Mouse (Mus musculus) lung, postnatal 0 days (tissue): ENCODE data around the gene Popdc2. TPM values are rescaled to one million over a fixed set of nuclear protein-coding genes. Genes with fewer than 3 reads are reported as not detected.

Source experiments
- ATAC-seq: fragments of 200-750 bp; cut with Nextera tagmentation; 2 replicates; pipeline ENCODE4 v1.8.0; 2017; ENCODE audit warnings: moderate library complexity
- DNase-seq: peaks from one replicate; pipeline ENCODE4 v3.0.0-alpha.2; 2016; ENCODE audit warnings: low spot score
- H3K27ac ChIP-seq: fragments of 300-500 bp; sonication (generic); 2 replicates; pipeline ENCODE4 v1.5.1; 2014; ENCODE audit warnings: antibody characterized with exemption, mild to moderate bottlenecking, low read length, mixed read lengths
- H3K27me3 ChIP-seq: fragments of 300-500 bp; sonication (generic); replicated peaks from 2 replicates; pipeline ENCODE4 v1.6.1; 2014; ENCODE audit warnings: low read length, mixed read lengths; ENCODE audit not compliant: insufficient read depth
- H3K36me3 ChIP-seq: fragments of 300-500 bp; sonication (generic); 2 replicates; pipeline ENCODE4 v1.6.1; 2014; ENCODE audit warnings: low read length, mixed read lengths; ENCODE audit not compliant: insufficient read depth
- H3K4me1 ChIP-seq: fragments of 300-500 bp; sonication (generic); 2 replicates; pipeline ENCODE4 v1.6.1; 2014; ENCODE audit warnings: antibody characterized with exemption, low read depth, low read length, mixed read lengths; ENCODE audit not compliant: insufficient read depth
- H3K4me2 ChIP-seq: fragments of 300-500 bp; sonication (generic); replicated peaks from 2 replicates; pipeline ENCODE4 v1.6.1; 2014; ENCODE audit warnings: low read depth, mild to moderate bottlenecking, low read length, moderate library complexity, mixed read lengths
- H3K4me3 ChIP-seq: fragments of 300-500 bp; sonication (generic); 2 replicates; pipeline ENCODE4 v1.5.1; 2014; ENCODE audit warnings: low read depth, low read length
- H3K9ac ChIP-seq: fragments of 300-500 bp; sonication (generic); replicated peaks from 2 replicates; pipeline ENCODE4 v1.6.1; 2014; ENCODE audit warnings: low read depth, mild to moderate bottlenecking
- H3K9me3 ChIP-seq: fragments of 300-500 bp; sonication (generic); 2 replicates; pipeline ENCODE4 v1.6.1; 2016; ENCODE audit warnings: low read length, mixed read lengths
- CTCF ChIP-seq: IDR thresholded peaks from 2 replicates; pipeline ENCODE4 v1.5.1; 2016; ENCODE audit warnings: antibody characterized with exemption, mild to moderate bottlenecking
- EP300 ChIP-seq: IDR thresholded peaks from 2 replicates; pipeline ENCODE4 v1.6.1; 2016; ENCODE audit warnings: antibody characterized with exemption, mild to moderate bottlenecking, control low read depth
- WGBS: fragments of 180-500 bp; shearing (Covaris S2); extraction: QIAGEN DNeasy Blood & Tissue Kit; methylation state at CpG from one replicate; pipeline ENCODE4 v1.1.7; 2014; 5-methylcytosine and 5-hydroxymethylcytosine counted together
- polyA plus RNA-seq: library from polyadenylated mRNA; unstranded; fragments of >200 nt; fragmentation: Nextera tagmentation; extraction: Ambion mirVana; gene quantifications from 2 replicates; pipeline ENCODE4 v1.2.1, GENCODE M21; 2015

The Popdc2 gene
- polyA plus RNA-seq, 1 experiment from 2014 or later: 6.5 TPM

DNA sequence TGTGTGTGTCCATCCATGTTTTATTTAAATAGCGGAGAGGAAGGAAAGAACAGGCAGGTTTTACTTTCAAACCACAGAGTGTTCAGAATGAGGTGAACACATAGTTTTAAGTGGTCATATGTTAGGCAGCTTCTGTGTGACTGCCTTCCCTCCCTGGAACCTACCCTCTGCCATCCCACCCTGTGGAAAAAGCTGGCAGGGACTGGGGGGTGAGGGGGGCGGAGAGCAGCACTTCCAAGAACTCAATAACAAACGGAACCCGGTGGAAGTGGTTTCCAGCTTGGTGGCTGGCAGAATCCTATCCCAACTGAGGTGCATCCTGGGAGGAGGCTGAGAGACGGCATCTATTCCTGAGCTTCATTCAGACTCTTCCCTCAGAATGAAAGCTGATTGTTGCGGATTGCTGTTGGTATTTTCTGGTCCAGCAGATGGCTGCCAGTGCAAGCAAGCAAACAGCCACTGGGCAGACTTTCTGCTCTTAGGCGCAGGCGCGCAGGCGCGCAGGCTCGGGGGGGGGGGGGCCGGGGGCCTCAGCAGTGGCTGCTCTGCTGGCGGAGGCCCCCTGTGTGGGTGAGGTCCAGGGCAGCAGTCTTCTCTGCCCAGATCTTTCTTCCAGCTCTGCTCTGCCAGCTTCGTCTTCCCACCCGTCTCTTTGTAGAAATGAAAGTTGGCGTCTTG is 14.3 kb downstream of the Popdc2 start:
- Histone ChIP-seq H3K4me1 (no peaks in the 10 kb centered on the region), H3K4me3 (peak overlapping the region; percentile 36), H3K9me3 (no peaks in the 10 kb centered on the region), H3K4me2 (peak overlapping the region; percentile 50), H3K9ac (0 out of 2 replicates have a peak overlapping the region, but pooled peaks have one; percentile 24), H3K27me3 (no peaks in the 10 kb centered on the region), H3K27ac (no peak overlapping the region), H3K36me3 (no peaks in the 10 kb centered on the region)
- DNase-seq (peak; percentile 74), ATAC-seq (peak; percentile 88)
- TF ChIP-seq EP300: no peak
- TF ChIP-seq CTCF: peak; percentile 67
- WGBS: 28% methylated on average over 9 of the region's 17 CpGs

- WGBS: 43% methylated on average over 8 of the region's 8 CpGs
- Histone ChIP-seq H3K9ac (0 out of 2 replicates have a peak overlapping the region, but pooled peaks have one; percentile 24), H3K27ac (no peak overlapping the region), H3K9me3 (no peaks in the 10 kb centered on the region), H3K4me2 (peak overlapping the region; percentile 50), H3K36me3 (no peaks in the 10 kb centered on the region), H3K4me3 (peak overlapping the region; percentile 36), H3K4me1 (no peaks in the 10 kb centered on the region), H3K27me3 (no peaks in the 10 kb centered on the region)
- ATAC-seq (peak; percentile 38), DNase-seq (peak; percentile 51)
- TF ChIP-seq EP300 (no peak), CTCF (no peak)
These were observed 14.8 kb downstream of the Popdc2 start for GRCm38 (mm10) chr16:38376841-38377249.

DNA sequence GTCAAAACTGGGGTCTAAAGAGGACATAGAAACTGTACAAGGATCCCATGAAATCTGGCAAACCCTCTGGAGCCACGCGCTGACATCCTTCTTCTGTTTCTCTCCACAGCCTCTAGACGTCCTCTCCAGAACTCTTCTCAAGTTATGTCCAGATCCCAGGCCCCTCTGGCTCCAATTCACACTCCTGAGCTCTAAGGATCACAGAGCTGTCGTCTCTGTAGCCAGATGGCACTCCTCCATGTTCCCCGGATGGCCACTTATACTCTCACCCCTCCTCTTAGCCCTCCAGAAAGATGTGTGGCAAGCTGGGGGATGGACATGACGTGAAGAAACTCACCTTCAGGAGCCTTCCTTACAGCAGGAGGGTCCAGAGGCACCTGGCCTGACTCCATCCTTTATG is 15.5 kb downstream of the Popdc2 start:
- no peak for DNase-seq
- no peak overlapping the region for H3K27ac ChIP-seq
- 83% methylated on average over 6 of the region's 6 CpGs for WGBS
- H3K36me3 ChIP-seq: no peaks in the 10 kb centered on the region
- TF ChIP-seq EP300 (no peak), CTCF (no peak)
- H3K27me3 ChIP-seq: no peaks in the 10 kb centered on the region
- H3K9ac ChIP-seq: no peak overlapping the region
- H3K4me2 ChIP-seq: no peak overlapping the region
- no peaks in the 10 kb centered on the region for H3K4me1 ChIP-seq
- H3K9me3 ChIP-seq: no peaks in the 10 kb centered on the region
- H3K4me3 ChIP-seq: no peak overlapping the region
- ATAC-seq: no peak

DNA sequence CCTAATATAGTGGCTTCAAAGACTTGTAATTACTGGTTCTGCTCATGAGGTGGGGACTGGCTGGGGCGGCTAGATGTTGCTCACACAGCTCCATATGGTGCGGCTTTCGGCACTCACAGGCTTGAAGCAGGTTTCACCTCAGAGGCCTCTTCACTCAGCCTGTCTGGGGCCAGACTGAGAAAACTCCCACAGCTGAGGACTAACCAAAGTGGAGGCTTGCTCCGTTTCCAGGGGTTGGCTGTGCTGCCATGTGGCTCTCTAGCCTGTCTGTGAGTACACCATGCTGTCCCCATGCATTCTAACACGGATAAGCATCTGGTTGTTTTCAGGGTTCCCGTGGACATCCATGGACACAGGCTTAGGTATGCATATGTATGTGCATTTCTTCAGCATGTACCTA is 16.6 kb downstream of the Popdc2 start:
- TF ChIP-seq CTCF (no peak), EP300 (no peak)
- H3K36me3 ChIP-seq: no peaks in the 10 kb centered on the region

DNA sequence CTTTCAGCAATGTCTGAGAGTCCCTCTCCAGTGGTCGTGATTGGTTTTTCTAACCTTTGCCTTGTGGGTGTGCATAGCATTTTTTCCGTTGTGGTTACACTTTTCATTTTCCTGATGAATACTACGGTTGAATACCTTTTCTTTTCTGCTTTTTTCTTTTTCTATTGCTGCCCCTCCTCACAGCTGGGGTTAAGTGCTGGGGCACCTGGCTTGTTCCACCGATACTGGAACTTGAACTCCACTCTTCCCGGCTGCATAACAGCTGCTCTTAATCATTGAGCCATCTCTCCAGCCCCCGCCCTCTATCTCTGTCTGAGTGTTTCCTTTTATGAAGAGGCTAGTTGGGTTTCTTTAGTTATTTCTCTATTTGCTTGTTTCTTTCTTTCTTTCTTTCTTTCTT is 17.1 kb downstream of the Popdc2 start:
- H3K9ac ChIP-seq: no peak overlapping the region
- no peaks in the 10 kb centered on the region for H3K9me3 ChIP-seq
- no peaks in the 10 kb centered on the region for H3K4me1 ChIP-seq
- H3K36me3 ChIP-seq: no peaks in the 10 kb centered on the region
- no peak overlapping the region for H3K4me2 ChIP-seq
- TF ChIP-seq EP300: no peak
- no peak for TF ChIP-seq CTCF
- H3K4me3 ChIP-seq: no peak overlapping the region
- no peak for DNase-seq
- H3K27me3 ChIP-seq: no peaks in the 10 kb centered on the region
- no peak for ATAC-seq
- WGBS: 22% methylated on average over 6 of the region's 6 CpGs
- H3K27ac ChIP-seq: no peak overlapping the region

More for the DNA sequence above, 16.6 kb downstream of the Popdc2 start:
- H3K27me3 ChIP-seq: no peaks in the 10 kb centered on the region
- DNase-seq (no peak), ATAC-seq (no peak)
- 83% methylated on average over 6 of the region's 6 CpGs for WGBS
- H3K4me1 ChIP-seq: no peaks in the 10 kb centered on the region
- no peak overlapping the region for H3K4me2 ChIP-seq
- H3K9me3 ChIP-seq: no peaks in the 10 kb centered on the region
- H3K4me3 ChIP-seq: no peak overlapping the region
- no peak overlapping the region for H3K27ac ChIP-seq
- H3K9ac ChIP-seq: no peak overlapping the region

- Histone ChIP-seq H3K36me3 (no peaks in the 10 kb centered on the region), H3K27ac (no peak overlapping the region), H3K4me2 (no peak overlapping the region), H3K4me3 (no peak overlapping the region), H3K27me3 (no peaks in the 10 kb centered on the region), H3K4me1 (no peaks in the 10 kb centered on the region), H3K9me3 (no peaks in the 10 kb centered on the region), H3K9ac (no peak overlapping the region)
- ATAC-seq (no peak), DNase-seq (no peak)
- 46% methylated on average over 3 of the region's 3 CpGs for WGBS
- TF ChIP-seq CTCF (no peak), EP300 (no peak)
These were observed 17.5 kb downstream of the Popdc2 start for GRCm38 (mm10) chr16:38379493-38379892.
